Mouse (Mus musculus) lung, adult 2 months (tissue): ENCODE results near the gene Il31ra.

ENCODE experiments used
- CTCF ChIP-seq: fragments of 200-500 bp; IDR thresholded peaks from 2 replicates; pipeline ENCODE4 v1.5.1; 2011; ENCODE audit warnings: mild to moderate bottlenecking, low read length, control low read depth; ENCODE audit not compliant: insufficient read depth
- POLR2A ChIP-seq: fragments of 200-500 bp; IDR thresholded peaks from 2 replicates; pipeline ENCODE4 v1.6.1; 2011; ENCODE audit warnings: low read depth, mild to moderate bottlenecking, control low read depth, low read length, borderline replicate concordance; ENCODE audit errors: extremely low read depth

GRCm38 (mm10) chr13:112491636-112492284 is 102.4 kb downstream of the Il31ra start:
- TF ChIP-seq POLR2A (no peak), CTCF (no peak)
